Mouse (Mus musculus): ENCODE results near the gene Ei24. TPM values are rescaled to one million over a fixed set of nuclear protein-coding genes. Genes with fewer than 3 reads are reported as not detected.

Ei24 gene
- polyA plus RNA-seq, 1 experiment from 2014 or later = 115 TPM

DNA sequence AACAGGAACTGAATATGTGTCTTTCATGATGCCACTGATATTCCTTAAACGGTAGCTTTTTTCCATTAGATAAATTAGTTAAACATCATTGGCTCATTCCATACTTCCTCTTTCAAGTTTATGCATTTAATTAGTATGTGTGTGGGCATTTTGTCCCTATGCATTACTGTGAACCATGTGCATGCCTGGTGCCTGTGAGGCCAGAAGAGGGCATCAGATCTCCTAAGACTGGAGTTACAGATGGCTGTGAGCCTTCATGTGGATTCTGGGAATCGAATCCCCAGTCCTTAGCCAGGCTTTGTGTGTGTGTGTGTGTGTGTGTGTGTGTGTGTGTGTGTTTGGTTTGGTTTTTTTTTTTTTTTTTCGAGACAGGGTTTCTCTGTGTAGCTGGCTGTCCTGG lies 17.3 kb upstream of the Ei24 start:
- H3K4me3 ChIP-seq (replicated peaks) = no peak overlapping the region
- no peak overlapping the region for H3K4me2 ChIP-seq (replicated peaks)
- H3K27ac ChIP-seq = no peak overlapping the region
- no peaks in the 10 kb centered on the region for H3K9me3 ChIP-seq
- no peak for ATAC-seq
- WGBS = 88% methylated on average over 2 of the region's 3 CpGs
- no peaks in the 10 kb centered on the region for H3K27me3 ChIP-seq
- H3K4me1 ChIP-seq (replicated peaks) = 0 out of 2 replicates have a peak, but pooled peaks cover 3% of the 10 kb centered on the region
- no peak overlapping the region for H3K9ac ChIP-seq (replicated peaks)
- no peaks in the 10 kb centered on the region for H3K36me3 ChIP-seq

DNA sequence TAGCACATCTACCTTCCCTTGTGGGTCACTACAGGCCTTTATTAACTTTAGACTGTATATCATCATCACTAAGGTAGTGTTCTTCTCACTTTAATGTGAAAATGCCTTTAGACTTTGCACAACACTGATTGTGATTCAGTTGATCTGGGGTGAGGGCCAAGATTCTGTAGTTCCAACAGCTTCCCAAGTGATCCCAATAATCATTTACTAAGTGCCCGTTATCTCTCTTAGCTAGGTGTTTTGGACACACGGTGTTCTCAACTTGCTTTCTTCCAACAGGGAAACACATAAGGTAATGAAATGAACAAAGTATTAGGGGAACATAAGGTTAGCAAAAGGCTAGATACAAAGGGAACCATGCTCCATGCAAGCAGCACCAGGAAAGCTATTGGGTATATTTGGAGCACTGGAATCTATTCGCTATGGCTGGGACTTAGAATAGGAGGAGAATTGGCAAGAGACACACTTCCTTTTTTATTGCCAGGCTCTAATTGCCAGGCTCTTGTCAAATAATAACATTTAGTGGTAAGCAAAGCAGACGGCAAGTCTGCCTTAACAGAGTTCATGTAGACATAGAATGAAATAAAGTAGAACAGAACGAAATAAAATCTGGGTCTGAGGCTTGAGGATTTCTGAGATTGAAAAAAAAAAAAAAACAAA lies 11.1 kb upstream of the Ei24 start:
- no peak overlapping the region for H3K4me3 ChIP-seq (replicated peaks)
- H3K4me2 ChIP-seq (replicated peaks) = no peak overlapping the region
- no peaks in the 10 kb centered on the region for H3K36me3 ChIP-seq
- no peak overlapping the region for H3K27ac ChIP-seq
- no peak for ATAC-seq
- H3K9ac ChIP-seq (replicated peaks) = no peak overlapping the region
- H3K9me3 ChIP-seq = no peaks in the 10 kb centered on the region
- 87% methylated on average over 5 of the region's 5 CpGs for WGBS
- H3K27me3 ChIP-seq = no peaks in the 10 kb centered on the region
- H3K4me1 ChIP-seq (replicated peaks) = no peaks in the 10 kb centered on the region

DNA sequence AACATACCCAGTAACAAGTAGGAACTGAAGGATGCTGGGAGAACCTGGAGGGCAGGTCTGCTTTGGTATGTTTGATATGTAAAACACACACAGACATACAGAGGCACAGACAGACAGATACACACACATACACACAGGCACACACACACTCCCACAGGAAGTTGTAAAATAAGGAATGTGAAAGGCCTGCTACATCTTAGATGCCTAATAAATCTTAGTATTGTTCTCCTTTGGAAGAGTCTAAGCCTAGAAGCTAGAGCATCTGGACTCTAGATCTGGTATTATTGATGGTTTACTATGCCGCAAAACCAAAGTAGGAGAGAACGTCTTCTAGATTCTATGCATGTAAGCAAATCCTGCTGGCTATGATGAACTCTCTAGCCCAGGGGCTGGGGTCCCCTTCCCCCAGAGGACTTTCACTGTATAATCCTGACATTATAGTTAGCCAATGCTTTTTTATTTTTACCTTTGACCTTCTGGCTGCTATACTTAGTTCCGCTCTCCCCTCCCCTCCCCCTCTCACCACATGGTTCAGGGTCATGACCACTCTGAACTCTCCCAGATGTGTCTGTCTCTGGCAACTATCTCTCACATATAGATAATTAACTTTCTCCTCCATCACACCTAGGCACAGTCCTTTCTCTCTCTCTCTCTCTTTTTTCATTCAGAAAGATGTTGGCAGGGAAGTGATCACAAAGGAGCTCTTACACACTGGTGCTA lies 8.2 kb upstream of the Ei24 start:
- H3K4me2 ChIP-seq (replicated peaks) = no peak overlapping the region
- no peaks in the 10 kb centered on the region for H3K4me1 ChIP-seq (replicated peaks)
- 95% methylated on average over 3 of the region's 3 CpGs for WGBS
- no peaks in the 10 kb centered on the region for H3K9me3 ChIP-seq
- no peak overlapping the region for H3K27ac ChIP-seq
- no peaks in the 10 kb centered on the region for H3K36me3 ChIP-seq
- no peaks in the 10 kb centered on the region for H3K27me3 ChIP-seq
- no peak overlapping the region for H3K4me3 ChIP-seq (replicated peaks)
- ATAC-seq = no peak
- no peak overlapping the region for H3K9ac ChIP-seq (replicated peaks)

DNA sequence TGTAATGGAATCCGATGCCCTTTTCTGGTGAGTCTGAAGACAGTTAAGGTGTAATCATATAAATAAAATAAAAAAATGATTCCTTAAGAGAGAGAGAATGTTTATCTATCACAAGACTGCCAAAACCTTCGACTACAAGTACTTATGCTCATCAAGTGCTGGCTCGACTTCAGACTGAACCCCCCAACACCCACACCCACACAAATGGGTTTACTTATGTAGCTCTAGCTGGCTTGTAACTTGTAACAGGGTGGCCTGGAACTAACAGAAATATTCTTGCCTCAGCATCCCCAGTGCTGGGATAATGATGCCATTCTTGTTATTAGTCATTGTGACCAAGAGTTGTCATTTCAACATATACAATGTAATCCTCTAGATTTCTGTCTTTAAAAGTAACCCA lies 6.7 kb upstream of the Ei24 start:
- H3K4me2 ChIP-seq (replicated peaks) = no peak overlapping the region
- no peak overlapping the region for H3K9ac ChIP-seq (replicated peaks)
- no peak overlapping the region for H3K4me3 ChIP-seq (replicated peaks)
- ATAC-seq = no peak
- no peak overlapping the region for H3K27ac ChIP-seq
- no peaks in the 10 kb centered on the region for H3K36me3 ChIP-seq
- WGBS = 88% methylated on average over 3 of the region's 3 CpGs
- no peaks in the 10 kb centered on the region for H3K4me1 ChIP-seq (replicated peaks)
- H3K9me3 ChIP-seq = no peaks in the 10 kb centered on the region
- no peaks in the 10 kb centered on the region for H3K27me3 ChIP-seq

DNA sequence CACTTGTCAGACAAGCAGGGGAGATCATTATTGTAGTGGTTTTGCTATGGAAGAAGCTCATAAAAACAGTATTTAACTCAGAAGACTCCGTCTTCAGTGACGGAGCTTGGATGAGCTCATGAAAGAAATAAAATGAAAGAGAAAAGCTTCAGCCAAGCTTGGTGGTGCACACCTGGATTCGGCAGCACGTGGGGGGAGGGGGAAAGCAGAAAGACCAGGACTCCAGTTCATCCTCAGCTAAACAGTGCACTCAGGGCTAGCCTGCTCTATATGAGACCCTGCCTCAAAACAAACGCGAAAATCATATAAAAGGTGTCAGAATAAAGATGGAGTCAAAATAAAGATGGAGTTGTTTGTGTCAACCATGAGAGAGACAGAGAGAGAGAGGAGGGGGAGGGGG lies 6.2 kb upstream of the Ei24 start:
- no peaks in the 10 kb centered on the region for H3K27me3 ChIP-seq
- no peaks in the 10 kb centered on the region for H3K9me3 ChIP-seq
- no peak for ATAC-seq
- no peak overlapping the region for H3K4me3 ChIP-seq (replicated peaks)
- no peak overlapping the region for H3K9ac ChIP-seq (replicated peaks)
- no peak overlapping the region for H3K4me2 ChIP-seq (replicated peaks)
- H3K27ac ChIP-seq = no peak overlapping the region
- H3K4me1 ChIP-seq (replicated peaks) = no peaks in the 10 kb centered on the region
- H3K36me3 ChIP-seq = no peaks in the 10 kb centered on the region
- 82% methylated on average over 6 of the region's 6 CpGs for WGBS

DNA sequence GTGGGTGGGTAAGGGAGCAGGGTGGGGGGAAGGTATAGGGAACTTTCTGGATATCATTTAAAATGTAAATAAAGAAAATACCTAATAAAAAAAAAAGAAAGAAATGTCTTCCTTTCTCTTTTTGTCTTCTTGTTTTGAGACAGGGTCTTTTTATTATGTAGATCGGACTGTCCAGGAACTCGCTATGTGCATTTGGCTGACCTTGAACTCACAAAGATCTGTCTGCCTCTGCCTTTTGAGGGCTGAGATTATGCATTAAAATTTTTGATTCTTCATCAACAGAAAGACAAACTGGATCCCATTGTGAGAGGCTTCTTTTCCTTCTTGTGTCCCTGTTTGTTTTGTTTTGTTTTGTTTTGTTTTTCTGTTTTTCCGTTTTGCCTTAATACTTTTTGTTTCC lies 5.8 kb upstream of the Ei24 start:
- no peak overlapping the region for H3K4me2 ChIP-seq (replicated peaks)

DNA sequence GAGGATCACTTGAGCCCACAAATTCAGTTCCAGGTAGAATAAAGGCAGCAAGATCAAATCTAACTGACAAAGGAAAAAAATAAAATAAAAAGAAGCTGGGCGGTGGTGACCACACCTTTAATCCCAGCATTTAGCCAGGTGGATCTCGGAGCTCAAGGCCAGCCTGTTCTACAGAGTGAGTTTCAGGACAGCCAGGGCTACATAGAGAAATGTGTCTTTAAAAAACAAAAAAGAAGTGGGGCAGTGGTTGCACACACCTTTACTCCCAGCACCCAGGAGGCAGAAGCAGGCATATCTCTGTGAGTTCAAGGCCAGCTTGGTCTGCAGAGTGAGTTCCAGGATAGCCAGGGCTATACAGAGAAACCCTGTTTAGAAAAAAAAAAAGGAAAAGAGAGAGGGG lies 4.8 kb upstream of the Ei24 start:
- H3K4me1 ChIP-seq (replicated peaks) = no peaks in the 10 kb centered on the region
- no peak overlapping the region for H3K4me2 ChIP-seq (replicated peaks)
- no peak overlapping the region for H3K9ac ChIP-seq (replicated peaks)
- no peaks in the 10 kb centered on the region for H3K27me3 ChIP-seq
- WGBS = 92% methylated on average over 2 of the region's 2 CpGs
- H3K4me3 ChIP-seq (replicated peaks) = no peak overlapping the region
- no peaks in the 10 kb centered on the region for H3K36me3 ChIP-seq
- ATAC-seq = no peak
- no peak overlapping the region for H3K27ac ChIP-seq
- no peaks in the 10 kb centered on the region for H3K9me3 ChIP-seq

More for the DNA sequence above, 5.8 kb upstream of the Ei24 start:
- H3K9ac ChIP-seq (replicated peaks) = no peak overlapping the region
- 83% methylated on average over 3 of the region's 3 CpGs for WGBS
- no peaks in the 10 kb centered on the region for H3K4me1 ChIP-seq (replicated peaks)
- H3K27ac ChIP-seq = no peak overlapping the region
- H3K4me3 ChIP-seq (replicated peaks) = no peak overlapping the region
- no peaks in the 10 kb centered on the region for H3K36me3 ChIP-seq
- no peaks in the 10 kb centered on the region for H3K9me3 ChIP-seq
- no peak for ATAC-seq
- no peaks in the 10 kb centered on the region for H3K27me3 ChIP-seq

DNA sequence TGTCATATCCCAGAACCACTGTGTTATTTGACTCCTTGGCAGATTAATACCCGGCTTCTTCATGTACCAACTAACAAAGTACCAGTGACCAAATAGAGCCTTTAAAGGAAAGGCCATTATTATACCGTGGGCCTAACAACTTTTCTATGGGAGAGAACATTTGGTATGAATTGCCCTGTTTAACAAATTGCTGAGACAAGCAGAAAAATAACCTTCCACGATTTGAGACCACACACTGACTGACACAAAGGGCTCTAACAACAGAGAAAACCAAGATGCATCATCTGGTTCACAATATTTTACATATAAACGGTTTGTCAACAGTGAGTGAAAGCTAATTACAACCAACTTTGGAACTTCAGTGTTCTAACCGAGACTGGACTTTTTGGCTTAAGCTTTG lies 969 bp downstream of the Ei24 start:
- no peaks in the 10 kb centered on the region for H3K27me3 ChIP-seq
- H3K9ac ChIP-seq (replicated peaks) = peak overlapping the region; percentile 98
- peak overlapping the region; percentile 95 for H3K4me3 ChIP-seq (replicated peaks)
- peak overlapping the region; percentile 90 for H3K4me2 ChIP-seq (replicated peaks)
- peaks cover 14% of the 10 kb centered on the region for H3K36me3 ChIP-seq
- H3K9me3 ChIP-seq = no peaks in the 10 kb centered on the region
- peaks cover 27% of the 10 kb centered on the region for H3K4me1 ChIP-seq (replicated peaks)
- 16% methylated on average over 5 of the region's 5 CpGs for WGBS
- H3K27ac ChIP-seq = peak overlapping the region; percentile 74; the same call in 1 of the 2 replicates
- no peak for ATAC-seq

DNA sequence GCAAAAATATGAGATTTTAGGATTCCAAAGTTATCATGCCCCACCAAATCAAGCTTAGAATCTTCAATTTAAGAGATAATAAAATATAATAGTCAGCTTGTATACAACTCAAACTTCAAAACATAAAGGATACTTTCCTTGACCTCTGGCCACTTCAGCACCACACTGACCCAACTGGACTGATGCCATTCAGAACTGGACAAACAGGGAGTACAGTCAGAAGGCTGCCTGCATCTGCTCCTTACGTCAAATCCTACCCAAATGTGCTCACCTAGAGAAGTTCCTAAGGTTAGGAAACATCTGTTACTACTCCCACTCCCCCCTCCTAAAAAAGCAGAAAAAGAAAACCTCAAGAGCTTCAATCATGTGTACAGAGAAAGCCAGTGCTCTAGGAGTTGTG lies 1.6 kb downstream of the Ei24 start:
- 92% methylated on average over 1 of the region's 1 CpGs for WGBS
- H3K4me1 ChIP-seq (replicated peaks) = peaks cover 27% of the 10 kb centered on the region
- no peaks in the 10 kb centered on the region for H3K9me3 ChIP-seq
- peak overlapping the region; percentile 95 for H3K4me3 ChIP-seq (replicated peaks)
- H3K4me2 ChIP-seq (replicated peaks) = peak overlapping the region; percentile 90
- no peak overlapping the region; the same call in 1 of the 2 replicates for H3K9ac ChIP-seq (replicated peaks)
- H3K27me3 ChIP-seq = no peaks in the 10 kb centered on the region
- peaks cover 21% of the 10 kb centered on the region for H3K36me3 ChIP-seq
- H3K27ac ChIP-seq = no peak overlapping the region
- ATAC-seq = no peak

DNA sequence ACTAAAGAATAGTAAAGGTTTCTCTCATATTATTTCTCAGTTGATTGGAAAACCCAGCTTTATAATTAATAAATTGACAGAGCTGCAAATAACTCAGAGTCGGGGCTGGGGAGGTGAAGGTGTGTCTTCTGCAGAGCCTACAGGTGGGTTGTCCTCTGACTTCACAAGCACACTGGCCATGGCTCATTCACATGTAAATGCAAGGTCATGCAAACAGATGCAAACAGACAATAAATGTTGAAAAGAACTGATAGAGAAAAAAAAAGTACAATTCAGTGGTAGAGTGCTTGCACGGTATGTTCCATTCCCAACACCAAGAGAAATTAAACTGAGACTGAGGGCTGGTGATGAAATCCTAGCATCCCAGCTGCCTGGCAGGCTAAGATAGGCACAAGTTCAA lies 2.7 kb downstream of the Ei24 start:
- Histone ChIP-seq H3K4me1 (replicated peaks) (peaks cover 27% of the 10 kb centered on the region), H3K9me3 (no peaks in the 10 kb centered on the region), H3K36me3 (peaks cover 32% of the 10 kb centered on the region), H3K4me3 (replicated peaks) (no peak overlapping the region), H3K4me2 (replicated peaks) (no peak overlapping the region), H3K27ac (no peak overlapping the region), H3K9ac (replicated peaks) (no peak overlapping the region), H3K27me3 (no peaks in the 10 kb centered on the region)
- WGBS = 81% methylated on average over 2 of the region's 2 CpGs
- ATAC-seq = no peak

DNA sequence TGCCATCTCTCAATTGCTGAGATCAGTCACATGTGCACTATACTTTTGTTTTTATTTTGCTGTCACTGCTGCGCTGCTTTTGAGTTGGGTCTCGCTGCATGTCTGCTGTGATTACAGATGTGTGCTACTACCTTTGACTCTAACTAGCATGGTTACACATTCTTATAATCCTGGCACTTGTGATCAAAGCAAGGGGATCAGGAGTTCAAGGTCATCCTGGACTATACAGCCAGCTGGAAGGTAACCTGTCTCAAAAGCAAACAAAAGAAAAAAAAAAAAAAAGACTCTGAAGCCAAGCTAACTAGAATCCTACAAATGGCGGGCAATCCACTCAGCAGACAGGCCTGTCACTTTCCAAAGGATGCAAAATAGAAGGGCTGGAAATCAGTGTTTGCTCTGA lies 5.0 kb downstream of the Ei24 start:
- no peak overlapping the region for H3K4me2 ChIP-seq (replicated peaks)
- H3K4me3 ChIP-seq (replicated peaks) = no peak overlapping the region
- H3K36me3 ChIP-seq = peaks cover 53% of the 10 kb centered on the region
- H3K9ac ChIP-seq (replicated peaks) = no peak overlapping the region
- 89% methylated on average over 3 of the region's 3 CpGs for WGBS
- H3K9me3 ChIP-seq = no peaks in the 10 kb centered on the region
- H3K27me3 ChIP-seq = no peaks in the 10 kb centered on the region
- no peak overlapping the region for H3K27ac ChIP-seq
- no peak for ATAC-seq
- peaks cover 27% of the 10 kb centered on the region for H3K4me1 ChIP-seq (replicated peaks)

DNA sequence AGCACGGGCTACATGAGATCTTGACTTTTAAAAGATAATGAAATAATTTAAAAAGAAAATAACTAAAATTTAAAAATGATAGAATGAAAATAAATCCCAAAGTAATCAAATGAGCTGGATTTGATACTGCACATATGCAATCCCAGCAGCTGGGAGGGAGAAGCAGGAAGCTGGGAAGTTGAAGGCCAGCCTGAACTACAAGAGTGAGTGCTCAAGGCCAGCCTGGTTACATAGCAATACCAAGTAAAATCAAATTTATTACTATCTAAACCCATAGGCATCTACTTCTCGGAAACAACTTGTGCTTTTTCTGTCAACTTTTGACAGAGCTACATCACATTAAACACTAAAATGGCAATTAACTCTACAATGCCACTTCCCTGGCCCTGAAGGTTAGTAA lies 13.3 kb downstream of the Ei24 start:
- Histone ChIP-seq H3K36me3 (peaks cover 84% of the 10 kb centered on the region), H3K4me3 (replicated peaks) (no peak overlapping the region), H3K4me2 (replicated peaks) (no peak overlapping the region), H3K27ac (no peak overlapping the region), H3K9me3 (no peaks in the 10 kb centered on the region), H3K9ac (replicated peaks) (no peak overlapping the region), H3K4me1 (replicated peaks) (no peaks in the 10 kb centered on the region), H3K27me3 (no peaks in the 10 kb centered on the region)
- no peak for ATAC-seq
- 98% methylated on average over 2 of the region's 2 CpGs for WGBS

DNA sequence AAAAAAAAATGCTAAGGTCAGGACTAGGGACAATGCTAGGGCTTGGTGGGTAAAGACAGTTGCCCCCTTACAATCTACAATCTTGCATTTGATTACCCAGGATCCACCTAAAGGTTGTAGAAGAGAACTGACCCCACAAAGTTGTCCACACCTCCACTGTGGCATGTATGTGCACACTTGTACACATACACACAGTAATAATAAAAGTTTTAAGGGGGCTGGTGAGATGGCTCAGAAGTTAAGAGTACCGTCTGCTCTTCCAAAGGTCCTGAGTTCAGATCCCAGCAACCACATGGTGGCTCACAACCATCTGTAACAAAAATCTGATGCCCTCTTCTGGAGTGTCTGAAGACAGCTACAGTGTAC lies 28.2 kb downstream of the Ei24 start:
- no peak overlapping the region for H3K4me3 ChIP-seq (replicated peaks)
- peaks cover 5% of the 10 kb centered on the region for H3K36me3 ChIP-seq
- peaks cover 20% of the 10 kb centered on the region for H3K4me1 ChIP-seq (replicated peaks)
- H3K27ac ChIP-seq = no peak overlapping the region
- no peak overlapping the region for H3K9ac ChIP-seq (replicated peaks)
- H3K9me3 ChIP-seq = no peaks in the 10 kb centered on the region
- ATAC-seq = no peak
- 91% methylated on average over 1 of the region's 1 CpGs for WGBS
- peak overlapping the region; percentile 82; the same call in 1 of the 2 replicates for H3K4me2 ChIP-seq (replicated peaks)
- no peaks in the 10 kb centered on the region for H3K27me3 ChIP-seq

Measured in midbrain, embryonic 13.5 days (tissue).